Mouse (Mus musculus): ENCODE measurements at regions not wholly inside any gene's neighbourhood (a gene's known extent, or its start where the extent isn't known, plus 50 kb on each side); places are given as distances from the start of the nearest gene placed in this dataset.

DNA sequence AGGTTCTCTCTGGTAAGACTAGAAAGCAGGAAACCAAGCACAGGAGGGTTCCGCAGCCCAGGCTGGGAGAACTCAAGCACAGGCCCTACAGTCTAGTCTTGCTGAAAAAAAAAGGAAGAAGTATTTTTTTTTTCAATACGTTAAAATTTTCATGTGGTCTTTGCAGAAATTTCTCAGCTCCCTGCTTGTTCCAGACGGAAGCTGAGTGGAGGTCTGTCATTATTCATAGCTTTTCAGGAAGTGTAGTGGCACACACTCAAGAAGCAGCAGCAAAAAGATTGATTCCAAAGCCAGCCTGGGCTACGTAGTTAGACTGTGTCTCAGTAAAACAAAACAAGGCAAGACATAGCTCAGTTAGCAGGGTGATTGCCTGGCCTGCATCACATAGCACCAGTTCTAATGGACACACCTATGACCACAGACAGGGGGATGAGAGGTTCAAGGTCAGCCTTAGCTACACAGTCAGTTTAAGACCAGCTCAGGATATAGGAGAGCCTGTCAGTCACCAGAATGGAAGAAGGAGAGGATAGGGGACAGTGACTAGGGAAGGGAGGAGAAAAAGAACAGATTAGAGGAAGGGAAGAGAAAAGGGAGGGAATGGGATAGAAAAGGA lies 60.1 kb downstream of the H2al2a start:
- no peak overlapping the region for H3K9ac ChIP-seq (ENCODE audit: low read length)

DNA sequence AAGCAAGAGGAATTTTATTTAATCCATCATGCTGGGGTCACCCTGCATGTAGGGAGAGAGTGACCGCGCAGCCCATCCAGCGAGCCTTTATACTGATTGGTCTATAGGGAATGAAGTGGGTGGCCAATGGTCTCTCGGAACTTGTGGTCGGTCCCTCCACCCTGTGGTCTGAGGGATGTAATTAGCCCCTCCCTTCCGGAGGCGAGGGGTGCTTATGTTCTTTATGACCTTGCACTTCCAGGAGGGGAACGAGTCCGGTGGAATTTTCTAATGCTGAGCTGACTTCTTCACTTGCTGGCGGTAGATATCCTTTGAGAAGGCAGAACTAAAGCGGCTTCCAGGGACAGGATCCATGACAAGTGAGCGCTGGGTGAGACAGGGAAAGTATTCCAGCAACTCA lies 60.8 kb downstream of the H2al2a start:
- Histone ChIP-seq H3K27me3 (ENCODE audit: control insufficient read depth, insufficient read depth, low read length) (no peaks in the 10 kb centered on the region), H3K36me3 (ENCODE audit: control insufficient read depth, insufficient read depth, low read length) (no peaks in the 10 kb centered on the region), H3K4me1 (ENCODE audit: control insufficient read depth in 2 of 2, insufficient read depth in 2 of 2, low read length in 2 of 2) (peaks cover 12 to 19% of the 10 kb centered on the region in 2 experiments), H3K4me3 (ENCODE audit: control insufficient read depth in 1 of 2, insufficient read depth in 1 of 2, low read depth in 1 of 2, low read length in 2 of 2) (no peak overlapping the region), H3K4me2 (ENCODE audit: low read length) (no peak overlapping the region), H3K27ac (replicated peaks in 1 of 2; ENCODE audit: control insufficient read depth in 1 of 2, insufficient read depth in 1 of 2, low read depth in 2 of 2, low read length in 2 of 2) (no peak overlapping the region), H3K9me3 (ENCODE audit: control insufficient read depth, low read length) (no peaks in the 10 kb centered on the region), H3K9ac (ENCODE audit: low read length) (no peak overlapping the region)
- 76% methylated on average over 12 of the region's 12 CpGs for WGBS
- no peak for ATAC-seq (ENCODE audit: insufficient number of reproducible peaks, insufficient read depth, low FRiP score, low read depth)

More for the DNA sequence above, 60.1 kb downstream of the H2al2a start:
- Histone ChIP-seq H3K9me3 (ENCODE audit: control insufficient read depth, low read length) (no peaks in the 10 kb centered on the region), H3K36me3 (ENCODE audit: control insufficient read depth, insufficient read depth, low read length) (no peaks in the 10 kb centered on the region), H3K4me1 (ENCODE audit: control insufficient read depth in 2 of 2, insufficient read depth in 2 of 2, low read length in 2 of 2) (peaks cover 9 to 13% of the 10 kb centered on the region in 2 experiments), H3K4me3 (ENCODE audit: control insufficient read depth in 1 of 2, insufficient read depth in 1 of 2, low read depth in 1 of 2, low read length in 2 of 2) (no peak overlapping the region), H3K27ac (replicated peaks in 1 of 2; ENCODE audit: control insufficient read depth in 1 of 2, insufficient read depth in 1 of 2, low read depth in 2 of 2, low read length in 2 of 2) (no peak overlapping the region), H3K4me2 (ENCODE audit: low read length) (no peak overlapping the region), H3K27me3 (ENCODE audit: control insufficient read depth, insufficient read depth, low read length) (no peaks in the 10 kb centered on the region)
- WGBS, result 77% methylated on average over 4 of the region's 4 CpGs
- ATAC-seq (ENCODE audit: insufficient number of reproducible peaks, insufficient read depth, low FRiP score, low read depth), result no peak

DNA sequence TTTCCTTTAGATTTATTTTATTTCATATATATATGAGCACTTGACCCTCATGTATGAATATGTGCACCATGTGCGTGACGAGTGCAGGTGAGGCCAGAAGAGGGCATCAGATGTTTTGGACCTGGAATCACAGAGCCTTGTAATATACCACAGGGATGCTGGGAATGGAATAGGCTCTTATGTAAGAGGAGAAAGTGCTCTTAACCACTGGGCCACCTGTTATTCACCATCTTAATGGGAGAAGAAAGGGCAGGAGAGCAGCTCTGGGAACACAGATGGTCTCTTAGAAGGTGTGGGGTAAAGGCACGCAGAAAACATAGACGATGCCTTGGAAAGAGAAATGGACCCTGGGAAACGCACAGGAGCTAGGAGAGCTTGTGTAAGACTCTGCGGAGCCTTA lies 61.3 kb downstream of the H2al2a start:
- Histone ChIP-seq H3K9ac (ENCODE audit: low read length) (no peak overlapping the region), H3K27me3 (ENCODE audit: control insufficient read depth, insufficient read depth, low read length) (no peaks in the 10 kb centered on the region), H3K9me3 (ENCODE audit: control insufficient read depth, low read length) (no peaks in the 10 kb centered on the region), H3K36me3 (ENCODE audit: control insufficient read depth, insufficient read depth, low read length) (no peaks in the 10 kb centered on the region), H3K4me3 (ENCODE audit: control insufficient read depth in 1 of 2, insufficient read depth in 1 of 2, low read depth in 1 of 2, low read length in 2 of 2) (no peak overlapping the region), H3K4me1 (ENCODE audit: control insufficient read depth in 2 of 2, insufficient read depth in 2 of 2, low read length in 2 of 2) (peaks cover 13 to 19% of the 10 kb centered on the region in 2 experiments), H3K4me2 (ENCODE audit: low read length) (no peak overlapping the region), H3K27ac (replicated peaks in 1 of 2; ENCODE audit: control insufficient read depth in 1 of 2, insufficient read depth in 1 of 2, low read depth in 2 of 2, low read length in 2 of 2) (no peak overlapping the region)
- WGBS, result 91% methylated on average over 6 of the region's 6 CpGs
- no peak for ATAC-seq (ENCODE audit: insufficient number of reproducible peaks, insufficient read depth, low FRiP score, low read depth)

DNA sequence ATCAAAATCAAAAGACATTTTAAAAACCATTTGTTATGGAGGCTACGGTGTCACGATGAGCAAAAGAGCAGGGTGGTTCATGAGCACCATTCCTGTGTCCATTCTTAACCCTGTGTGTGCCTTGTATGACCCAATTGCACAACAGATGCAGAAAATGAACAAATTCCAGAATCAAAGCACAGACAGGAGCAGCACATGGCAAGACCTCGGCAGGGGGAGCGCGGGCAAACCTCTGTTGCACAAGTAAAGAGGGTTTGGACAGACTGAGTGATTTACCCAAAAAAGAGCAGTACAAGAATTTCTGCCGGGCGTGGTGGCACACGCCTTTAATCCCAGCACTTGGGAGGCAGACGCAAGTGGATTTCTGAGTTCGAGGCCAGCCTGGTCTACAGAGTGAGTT lies 62.1 kb downstream of the H2al2a start:
- Histone ChIP-seq H3K36me3 (ENCODE audit: control insufficient read depth, insufficient read depth, low read length) (no peaks in the 10 kb centered on the region), H3K9ac (ENCODE audit: low read length) (no peak overlapping the region), H3K27ac (replicated peaks in 1 of 2; ENCODE audit: control insufficient read depth in 1 of 2, insufficient read depth in 1 of 2, low read depth in 2 of 2, low read length in 2 of 2) (no peak overlapping the region), H3K27me3 (ENCODE audit: control insufficient read depth, insufficient read depth, low read length) (no peaks in the 10 kb centered on the region), H3K4me3 (ENCODE audit: control insufficient read depth in 1 of 2, insufficient read depth in 1 of 2, low read depth in 1 of 2, low read length in 2 of 2) (no peak overlapping the region), H3K9me3 (ENCODE audit: control insufficient read depth, low read length) (peaks cover 4% of the 10 kb centered on the region; the same call in 1 of the 2 replicates), H3K4me2 (ENCODE audit: low read length) (no peak overlapping the region), H3K4me1 (ENCODE audit: control insufficient read depth in 2 of 2, insufficient read depth in 2 of 2, low read length in 2 of 2) (peaks cover 13 to 19% of the 10 kb centered on the region in 2 experiments)
- WGBS, result 94% methylated on average over 10 of the region's 10 CpGs
- ATAC-seq (ENCODE audit: insufficient number of reproducible peaks, insufficient read depth, low FRiP score, low read depth), result no peak

DNA sequence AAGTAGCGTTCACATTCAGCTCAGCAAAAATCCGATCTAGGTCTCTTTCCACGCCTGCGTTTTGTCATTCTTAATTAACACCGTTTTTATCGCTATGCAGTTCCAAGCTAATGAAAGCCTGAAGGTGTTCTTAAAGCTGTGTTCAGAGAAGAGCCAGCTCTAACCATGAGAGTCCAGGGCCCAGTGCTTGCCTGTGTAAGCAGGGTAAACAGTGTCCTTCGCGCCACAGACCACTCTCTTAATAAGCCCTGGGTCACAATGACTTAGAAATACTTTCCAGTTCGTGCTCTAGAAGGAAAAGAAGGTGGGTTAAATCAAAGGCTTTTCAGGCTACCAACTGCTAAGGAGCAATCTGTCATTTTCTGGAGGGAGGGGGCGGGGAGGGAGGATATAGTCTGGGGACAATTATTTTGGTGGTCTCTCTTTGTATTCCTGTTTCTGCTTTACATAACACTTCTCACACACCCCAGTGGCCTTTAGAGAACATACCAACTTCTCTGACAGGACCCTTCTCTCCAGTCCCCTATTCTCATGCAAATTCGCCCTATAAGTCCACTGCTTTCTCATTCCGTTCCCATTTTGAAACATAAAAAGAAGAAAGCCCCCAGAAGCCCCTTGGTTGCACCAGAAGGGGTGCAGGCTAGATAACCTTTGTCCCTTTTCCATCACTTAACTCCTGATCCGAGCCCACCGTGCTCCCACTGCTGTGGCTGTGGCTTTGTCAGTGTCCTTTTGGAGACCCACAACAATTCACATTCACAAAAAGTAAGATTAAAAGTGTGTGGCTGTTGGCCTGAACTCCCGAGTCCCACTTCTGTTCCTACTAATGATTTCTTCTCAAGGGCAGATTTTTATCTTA lies 63.6 kb downstream of the H2al2a start:
- H3K4me3 ChIP-seq (ENCODE audit: control insufficient read depth in 1 of 2, insufficient read depth in 1 of 2, low read depth in 1 of 2, low read length in 2 of 2), result peak overlapping the region; percentile 25 to 28

DNA sequence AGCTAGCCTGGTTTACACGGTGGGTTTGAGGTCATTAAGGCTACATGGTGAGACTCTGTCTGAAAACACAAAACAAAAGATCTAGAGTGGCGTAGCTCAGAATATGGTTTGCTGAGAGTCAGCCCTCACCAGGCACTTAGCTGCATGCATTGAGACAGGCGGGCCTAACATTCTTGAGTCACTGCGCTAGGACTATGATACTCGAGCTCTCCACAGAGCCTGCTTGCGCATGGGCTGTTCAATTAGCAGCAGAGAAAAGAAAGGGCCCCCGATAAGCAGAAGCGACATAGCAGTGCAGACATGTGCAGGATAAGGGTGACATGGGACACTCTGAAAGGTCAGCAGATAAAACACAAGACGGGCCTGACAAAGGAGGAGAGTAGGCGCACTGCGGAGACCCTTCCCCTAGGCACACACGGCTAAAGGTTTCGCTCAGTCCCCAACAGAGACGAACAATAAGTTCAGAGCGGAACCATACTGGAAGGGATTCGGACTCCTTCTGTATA lies 64.3 kb downstream of the H2al2a start:
- peak; percentile 75 for ATAC-seq (ENCODE audit: insufficient number of reproducible peaks, insufficient read depth, low FRiP score, low read depth)
- H3K4me3 ChIP-seq (ENCODE audit: control insufficient read depth in 1 of 2, insufficient read depth in 1 of 2, low read depth in 1 of 2, low read length in 2 of 2), result peak overlapping the region; percentile 25 to 28

More for the DNA sequence above, 63.6 kb downstream of the H2al2a start:
- Histone ChIP-seq H3K4me2 (ENCODE audit: low read length) (peak overlapping the region; percentile 56), H3K9me3 (ENCODE audit: control insufficient read depth, low read length) (peaks cover 4% of the 10 kb centered on the region; the same call in 1 of the 2 replicates), H3K27me3 (ENCODE audit: control insufficient read depth, insufficient read depth, low read length) (no peaks in the 10 kb centered on the region), H3K27ac (replicated peaks in 1 of 2; ENCODE audit: control insufficient read depth in 1 of 2, insufficient read depth in 1 of 2, low read depth in 2 of 2, low read length in 2 of 2) (peak overlapping the region; percentile 81 to 91), H3K4me1 (ENCODE audit: control insufficient read depth in 2 of 2, insufficient read depth in 2 of 2, low read length in 2 of 2) (peaks cover 13 to 19% of the 10 kb centered on the region in 2 experiments), H3K36me3 (ENCODE audit: control insufficient read depth, insufficient read depth, low read length) (no peaks in the 10 kb centered on the region), H3K9ac (ENCODE audit: low read length) (peak overlapping the region; percentile 17)
- no peak for ATAC-seq (ENCODE audit: insufficient number of reproducible peaks, insufficient read depth, low FRiP score, low read depth)
- WGBS, result 28% methylated on average over 15 of the region's 15 CpGs

DNA sequence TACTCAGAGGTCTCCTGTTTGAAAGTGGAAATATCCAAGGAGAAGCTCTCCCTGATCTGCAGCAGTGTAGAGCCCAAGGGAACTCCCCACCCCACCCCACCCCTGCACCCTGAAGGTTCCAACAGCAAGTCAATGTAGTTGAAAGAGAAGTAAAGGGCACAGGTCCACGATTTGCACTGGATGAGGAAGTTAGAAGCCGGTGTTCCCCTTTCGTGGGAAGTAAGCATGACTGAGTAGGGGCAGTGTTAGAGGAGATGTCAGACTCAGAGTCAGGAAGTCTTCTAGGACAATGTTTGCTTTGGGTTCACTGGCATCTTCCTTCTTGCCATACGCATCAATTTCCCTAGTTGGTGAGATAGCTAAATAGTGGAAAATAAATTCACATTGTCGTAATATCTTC lies 64.9 kb downstream of the H2al2a start:
- Histone ChIP-seq H3K27me3 (ENCODE audit: control insufficient read depth, insufficient read depth, low read length) (no peaks in the 10 kb centered on the region), H3K4me2 (ENCODE audit: low read length) (peak overlapping the region; percentile 56; the same call in 1 of the 2 replicates), H3K4me3 (ENCODE audit: control insufficient read depth in 1 of 2, insufficient read depth in 1 of 2, low read depth in 1 of 2, low read length in 2 of 2) (no peak overlapping the region), H3K9me3 (ENCODE audit: control insufficient read depth, low read length) (peaks cover 4% of the 10 kb centered on the region; the same call in 1 of the 2 replicates), H3K36me3 (ENCODE audit: control insufficient read depth, insufficient read depth, low read length) (no peaks in the 10 kb centered on the region), H3K9ac (ENCODE audit: low read length) (no peak overlapping the region), H3K4me1 (ENCODE audit: control insufficient read depth in 2 of 2, insufficient read depth in 2 of 2, low read length in 2 of 2) (peaks cover 13 to 19% of the 10 kb centered on the region in 2 experiments), H3K27ac (replicated peaks in 1 of 2; ENCODE audit: control insufficient read depth in 1 of 2, insufficient read depth in 1 of 2, low read depth in 2 of 2, low read length in 2 of 2) (peak overlapping the region; percentile 81 to 91)
- ATAC-seq (ENCODE audit: insufficient number of reproducible peaks, insufficient read depth, low FRiP score, low read depth), result no peak
- WGBS, result 69% methylated on average over 5 of the region's 5 CpGs

More for the DNA sequence above, 64.3 kb downstream of the H2al2a start:
- Histone ChIP-seq H3K9ac (ENCODE audit: low read length) (peak overlapping the region; percentile 17), H3K4me2 (ENCODE audit: low read length) (peak overlapping the region; percentile 56), H3K4me1 (ENCODE audit: control insufficient read depth in 2 of 2, insufficient read depth in 2 of 2, low read length in 2 of 2) (peaks cover 13 to 19% of the 10 kb centered on the region in 2 experiments), H3K27me3 (ENCODE audit: control insufficient read depth, insufficient read depth, low read length) (no peaks in the 10 kb centered on the region), H3K27ac (replicated peaks in 1 of 2; ENCODE audit: control insufficient read depth in 1 of 2, insufficient read depth in 1 of 2, low read depth in 2 of 2, low read length in 2 of 2) (peak overlapping the region; percentile 81 to 91), H3K9me3 (ENCODE audit: control insufficient read depth, low read length) (peaks cover 4% of the 10 kb centered on the region; the same call in 1 of the 2 replicates), H3K36me3 (ENCODE audit: control insufficient read depth, insufficient read depth, low read length) (no peaks in the 10 kb centered on the region)
- WGBS, result 13% methylated on average over 16 of the region's 16 CpGs

Data from heart, embryonic 14.5 days (tissue).